Mouse (Mus musculus) heart, embryonic 15.5 days (tissue): ENCODE data around the gene Gm21190. TPM values are rescaled to one million over a fixed set of nuclear protein-coding genes. Genes with fewer than 3 reads are reported as not detected.
A peak's percentile ranks its signal among the peaks of the same experiment; 100 is the strongest.
"Not testable (repeated sequence)": the region's sequence is repeated elsewhere in the genome, so short reads cannot be mapped to it uniquely, and the experiment has no call there.

ENCODE experiments used
- ATAC-seq: fragments of 200-750 bp; cut with Nextera tagmentation; replicated peaks from 2 replicates; pipeline ENCODE4 v1.8.0; 2017; ENCODE audit warnings: low read depth, moderate TSS enrichment; ENCODE audit not compliant: insufficient number of reproducible peaks, insufficient read depth, low FRiP score
- H3K27ac ChIP-seq: fragments of 300-500 bp; sonication (generic); 2 replicates; pipeline ENCODE4 v1.5.1; 2015; ENCODE audit warnings: mild to moderate bottlenecking, inconsistent platforms
- H3K27me3 ChIP-seq: fragments of 300-500 bp; sonication (generic); 2 replicates; pipeline ENCODE4 v1.6.1; 2015; ENCODE audit warnings: inconsistent platforms
- H3K36me3 ChIP-seq: fragments of 300-500 bp; sonication (generic); 2 replicates; pipeline ENCODE4 v1.6.1; 2015; ENCODE audit warnings: mild to moderate bottlenecking, inconsistent platforms
- H3K4me1 ChIP-seq: fragments of 300-500 bp; sonication (generic); replicated peaks from 2 replicates; pipeline ENCODE4 v1.6.1; 2015; ENCODE audit warnings: inconsistent platforms
- H3K4me2 ChIP-seq: fragments of 300-500 bp; sonication (generic); 2 replicates; pipeline ENCODE4 v1.6.1; 2015; ENCODE audit warnings: inconsistent platforms, mild to moderate bottlenecking, moderate library complexity
- H3K4me3 ChIP-seq: fragments of 300-500 bp; sonication (generic); 2 replicates; pipeline ENCODE4 v1.5.1; 2015; ENCODE audit warnings: mild to moderate bottlenecking, inconsistent platforms
- H3K9ac ChIP-seq: fragments of 300-500 bp; sonication (generic); 2 replicates; pipeline ENCODE4 v1.6.1; 2015; ENCODE audit warnings: mild to moderate bottlenecking, inconsistent platforms
- H3K9me3 ChIP-seq: fragments of 300-500 bp; sonication (generic); replicated peaks from 2 replicates; pipeline ENCODE4 v1.6.1; 2016; ENCODE audit warnings: inconsistent platforms
- WGBS: fragments of 180-500 bp; shearing (Covaris S2); methylation state at CpG from one replicate; pipeline ENCODE4 v1.1.7; 2015; ENCODE audit warnings: mixed read lengths; 5-methylcytosine and 5-hydroxymethylcytosine counted together
- polyA plus RNA-seq: library from polyadenylated mRNA; unstranded; fragments of >200 nt; fragmentation: Nextera tagmentation; extraction: Ambion mirVana; gene quantifications from 2 replicates; pipeline ENCODE4 v1.2.1, GENCODE M21; 2015

The Gm21190 gene
- not detected in 2 replicates for polyA plus RNA-seq

DNA sequence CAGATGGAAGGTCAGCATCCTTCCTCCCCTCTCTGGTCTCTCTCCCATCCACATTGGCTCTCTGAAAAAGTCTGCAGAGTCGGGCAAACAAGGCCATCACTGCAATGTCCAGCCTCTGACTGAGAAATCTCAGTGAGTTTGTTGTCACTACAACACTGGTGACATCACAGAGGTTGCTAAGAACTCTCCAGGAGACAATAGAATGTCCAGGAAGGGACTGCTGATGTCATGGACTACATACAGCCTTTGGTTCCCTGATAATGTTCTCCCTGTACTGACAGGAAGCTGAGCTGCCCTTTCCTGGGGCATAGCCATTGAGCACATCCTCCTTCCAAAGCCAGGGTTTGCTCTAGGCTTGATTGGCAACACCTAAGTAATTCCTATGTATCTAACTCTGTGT, at the start of gene Gm21190:
Gene Gm21190 (minus strand): TSS at position 101 of the 400 bp plus-strand sequence.
- H3K27ac ChIP-seq, H3K4me1 ChIP-seq, H3K27me3 ChIP-seq, H3K4me2 ChIP-seq, H3K36me3 ChIP-seq, H3K9ac ChIP-seq, ATAC-seq, H3K4me3 ChIP-seq, H3K9me3 ChIP-seq: not testable (repeated sequence)
- no CpG with 5 or more reads among the region's 1 CpGs for WGBS

GRCm38 (mm10) chr5:15577033-15577432, 48.0 kb upstream of the Gm21190 start, which contains the start of gene Gm21083:
Gene Gm21083, plus strand, starts transcription at chr5:15577333.
- not testable (repeated sequence) for H3K4me1 ChIP-seq, H3K27ac ChIP-seq, H3K9ac ChIP-seq, H3K9me3 ChIP-seq, H3K4me2 ChIP-seq, ATAC-seq, H3K36me3 ChIP-seq, H3K27me3 ChIP-seq, H3K4me3 ChIP-seq
- WGBS = no CpG with 5 or more reads among the region's 1 CpGs

DNA sequence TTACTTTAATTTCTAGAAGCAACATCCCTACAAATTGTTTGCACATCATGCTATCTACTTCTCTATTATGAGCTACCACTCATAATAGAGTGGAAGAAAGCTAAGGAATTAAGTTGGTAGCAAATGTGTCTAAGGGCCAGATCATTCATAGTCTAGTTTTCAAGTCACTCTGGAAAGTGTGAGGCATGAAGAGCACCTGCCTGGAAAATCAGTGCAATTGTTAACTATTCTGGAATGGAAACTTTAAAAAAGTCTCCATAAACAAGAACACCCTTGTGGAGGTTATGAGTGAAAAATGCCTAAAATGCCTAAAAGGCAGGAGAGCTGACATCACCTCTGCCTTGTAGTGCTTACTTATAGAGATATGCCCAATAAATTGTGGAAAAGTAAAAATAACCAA, 44.7 kb upstream of the Gm21190 start:
- H3K27ac ChIP-seq, H3K9ac ChIP-seq, H3K27me3 ChIP-seq, H3K36me3 ChIP-seq, ATAC-seq, H3K9me3 ChIP-seq, H3K4me3 ChIP-seq, H3K4me2 ChIP-seq, H3K4me1 ChIP-seq: not testable (repeated sequence)

GRCm38 (mm10) chr5:15561425-15562264, 32.6 kb upstream of the Gm21190 start:
- H3K9me3 ChIP-seq, H3K4me3 ChIP-seq, H3K4me2 ChIP-seq, H3K27ac ChIP-seq, H3K4me1 ChIP-seq, H3K9ac ChIP-seq, H3K27me3 ChIP-seq, H3K36me3 ChIP-seq: not testable (repeated sequence)
- 77% methylated on average over 3 of the region's 3 CpGs for WGBS
- peak; percentile 48 for ATAC-seq

DNA sequence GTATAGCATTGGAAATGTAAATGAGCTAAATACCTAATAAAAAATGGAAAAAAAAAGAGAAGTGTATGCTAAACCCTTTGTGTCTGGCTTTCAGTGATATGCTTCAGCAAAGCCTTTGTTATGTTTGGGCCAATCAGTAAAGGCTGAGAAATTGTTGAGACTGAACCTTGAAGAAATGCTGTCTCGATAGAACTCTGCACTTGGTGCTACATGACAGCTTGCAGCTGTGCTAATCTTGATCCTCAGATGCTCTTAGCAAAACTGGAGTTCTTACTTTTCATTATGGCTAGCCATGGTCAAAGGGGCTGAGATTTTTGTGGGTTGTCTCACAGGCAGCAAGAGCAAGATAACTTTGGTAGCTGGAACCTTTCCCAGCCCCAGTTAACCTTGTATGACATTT, 29.6 kb upstream of the Gm21190 start:
- 44% methylated on average over 1 of the region's 1 CpGs for WGBS
- H3K9me3 ChIP-seq, H3K27me3 ChIP-seq, H3K4me1 ChIP-seq, ATAC-seq, H3K4me2 ChIP-seq, H3K9ac ChIP-seq, H3K27ac ChIP-seq, H3K36me3 ChIP-seq, H3K4me3 ChIP-seq: not testable (repeated sequence)

DNA sequence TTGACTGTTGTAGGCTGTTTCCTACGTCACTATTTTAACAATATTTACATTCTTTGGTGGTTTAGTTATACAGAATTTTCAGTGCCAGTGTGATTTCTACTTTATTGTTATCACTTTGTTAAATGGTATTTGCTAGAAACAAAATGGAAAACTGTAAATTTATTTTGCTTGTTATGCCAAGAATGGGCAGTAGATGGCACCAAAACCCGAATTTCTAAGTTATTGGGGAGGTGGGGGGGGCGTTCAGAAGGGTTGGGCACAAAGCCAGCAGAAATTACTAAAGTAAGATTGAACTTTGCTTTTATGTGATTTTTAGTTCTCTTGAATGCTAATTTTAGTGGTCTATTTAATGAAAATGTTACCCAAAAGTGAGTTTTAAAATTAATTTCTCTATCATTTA, 20.6 kb upstream of the Gm21190 start:
- not testable (repeated sequence) for H3K4me3 ChIP-seq, H3K4me2 ChIP-seq, H3K9me3 ChIP-seq, H3K36me3 ChIP-seq, ATAC-seq, H3K4me1 ChIP-seq, H3K9ac ChIP-seq, H3K27ac ChIP-seq, H3K27me3 ChIP-seq
- 12% methylated on average over 3 of the region's 3 CpGs for WGBS

DNA sequence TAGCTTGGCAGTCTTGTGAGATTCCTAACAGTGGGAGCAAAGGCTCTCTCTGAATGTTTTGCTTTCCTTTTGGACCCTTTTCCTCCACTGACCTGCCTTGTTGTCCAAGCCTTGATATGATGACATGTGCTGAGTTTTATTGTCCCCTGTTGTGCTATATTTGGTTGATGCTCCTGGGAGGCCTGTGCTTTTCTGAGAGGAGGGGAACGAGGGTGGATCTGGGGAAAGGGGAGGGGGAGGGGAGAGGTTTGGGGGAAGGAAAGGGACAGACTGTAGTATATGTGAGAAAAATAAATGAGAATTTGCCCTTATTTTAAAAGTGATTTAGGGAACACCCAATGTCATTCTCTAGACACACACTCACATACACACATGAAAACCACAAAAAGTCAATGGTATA, 20.1 kb upstream of the Gm21190 start:
- not testable (repeated sequence) for H3K4me1 ChIP-seq, H3K4me2 ChIP-seq, H3K27me3 ChIP-seq, H3K36me3 ChIP-seq, H3K9ac ChIP-seq, H3K4me3 ChIP-seq, H3K9me3 ChIP-seq, H3K27ac ChIP-seq, ATAC-seq
- 26% methylated on average over 1 of the region's 1 CpGs for WGBS

GRCm38 (mm10) chr5:15548642-15549041, 19.6 kb upstream of the Gm21190 start:
- WGBS = 67% methylated on average over 6 of the region's 6 CpGs

GRCm38 (mm10) chr5:15522470-15522869, 6.6 kb downstream of the Gm21190 start:
- H3K4me1 ChIP-seq, H3K9ac ChIP-seq, H3K27me3 ChIP-seq, H3K4me3 ChIP-seq, H3K27ac ChIP-seq, H3K4me2 ChIP-seq, H3K36me3 ChIP-seq, ATAC-seq, H3K9me3 ChIP-seq: not testable (repeated sequence)

More at GRCm38 (mm10) chr5:15548642-15549041, 19.6 kb upstream of the Gm21190 start:
- H3K9ac ChIP-seq, H3K4me1 ChIP-seq, H3K4me2 ChIP-seq, H3K27me3 ChIP-seq, H3K4me3 ChIP-seq, H3K9me3 ChIP-seq, H3K27ac ChIP-seq, ATAC-seq, H3K36me3 ChIP-seq: not testable (repeated sequence)

DNA sequence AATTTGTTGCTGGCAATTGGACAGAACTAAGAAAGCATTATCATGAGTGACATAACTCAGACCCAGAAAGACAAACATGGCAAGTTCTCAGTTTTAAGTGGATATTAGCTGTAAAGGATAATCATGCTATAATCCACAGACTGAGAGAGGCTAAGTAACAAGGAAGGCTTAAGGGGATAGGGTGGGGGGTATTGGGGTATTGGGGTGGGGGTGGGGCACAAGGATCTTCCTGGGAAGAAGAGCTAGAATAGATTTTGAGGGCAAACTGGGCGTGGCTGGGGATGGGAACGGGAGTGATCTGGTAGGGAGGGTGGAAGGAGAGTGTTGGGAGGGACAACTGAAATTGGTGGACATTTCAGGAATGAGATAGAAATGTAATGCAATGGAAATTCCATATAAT, 7.0 kb downstream of the Gm21190 start:
- H3K4me3 ChIP-seq, H3K27ac ChIP-seq, H3K4me2 ChIP-seq, H3K9me3 ChIP-seq, H3K36me3 ChIP-seq, H3K4me1 ChIP-seq, H3K9ac ChIP-seq, ATAC-seq, H3K27me3 ChIP-seq: not testable (repeated sequence)
- 27% methylated on average over 2 of the region's 2 CpGs for WGBS

DNA sequence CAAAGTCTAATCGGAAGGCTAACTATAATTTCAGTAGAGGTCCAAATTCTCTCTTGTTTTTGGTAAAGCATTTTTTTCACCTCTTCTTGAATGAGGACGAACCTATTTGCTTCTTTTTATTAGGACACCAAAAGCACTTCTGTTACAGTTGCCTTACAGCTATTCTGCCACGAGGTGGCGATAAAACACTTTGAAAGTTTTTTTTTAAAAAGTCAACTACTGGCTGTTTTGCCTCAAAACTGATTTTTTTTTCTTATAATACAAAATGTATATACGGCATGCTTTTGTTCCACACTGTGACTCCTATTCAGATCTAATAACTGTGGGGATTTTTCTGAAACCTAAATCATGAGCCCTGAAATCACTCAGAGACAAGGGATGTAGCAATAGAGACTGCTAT, 8.6 kb downstream of the Gm21190 start:
- H3K27ac ChIP-seq, H3K4me1 ChIP-seq, H3K27me3 ChIP-seq, H3K9me3 ChIP-seq, H3K9ac ChIP-seq, H3K36me3 ChIP-seq, ATAC-seq, H3K4me2 ChIP-seq, H3K4me3 ChIP-seq: not testable (repeated sequence)
- 10% methylated on average over 5 of the region's 5 CpGs for WGBS

- not testable (repeated sequence) for ATAC-seq, H3K36me3 ChIP-seq, H3K27ac ChIP-seq, H3K9ac ChIP-seq, H3K27me3 ChIP-seq, H3K4me2 ChIP-seq, H3K4me3 ChIP-seq, H3K4me1 ChIP-seq, H3K9me3 ChIP-seq
- 60% methylated on average over 2 of the region's 2 CpGs for WGBS
Measured at GRCm38 (mm10) chr5:15517150-15517549, 11.9 kb downstream of the Gm21190 start.
